Mouse (Mus musculus) adrenal gland, postnatal 36 days (tissue): ENCODE measurements around the gene Rgp1. TPM values are rescaled to one million over a fixed set of nuclear protein-coding genes. Genes with fewer than 3 reads are reported as not detected.

Experiments used
- DNase-seq, 2 experiments: peaks; one replicate each; pipeline ENCODE4 v3.0.0; 2021; ENCODE audit warnings: mixed read lengths in 1 of 2
- total RNA-seq, 2 experiments: library from RNA; stranded (reverse); gene quantifications; 2 replicates each; pipeline ENCODE4 v1.2.3; 2021

Rgp1 gene
- total RNA-seq, 2 experiments from 2014 or later = 40.5 to 53.3 TPM

DNA sequence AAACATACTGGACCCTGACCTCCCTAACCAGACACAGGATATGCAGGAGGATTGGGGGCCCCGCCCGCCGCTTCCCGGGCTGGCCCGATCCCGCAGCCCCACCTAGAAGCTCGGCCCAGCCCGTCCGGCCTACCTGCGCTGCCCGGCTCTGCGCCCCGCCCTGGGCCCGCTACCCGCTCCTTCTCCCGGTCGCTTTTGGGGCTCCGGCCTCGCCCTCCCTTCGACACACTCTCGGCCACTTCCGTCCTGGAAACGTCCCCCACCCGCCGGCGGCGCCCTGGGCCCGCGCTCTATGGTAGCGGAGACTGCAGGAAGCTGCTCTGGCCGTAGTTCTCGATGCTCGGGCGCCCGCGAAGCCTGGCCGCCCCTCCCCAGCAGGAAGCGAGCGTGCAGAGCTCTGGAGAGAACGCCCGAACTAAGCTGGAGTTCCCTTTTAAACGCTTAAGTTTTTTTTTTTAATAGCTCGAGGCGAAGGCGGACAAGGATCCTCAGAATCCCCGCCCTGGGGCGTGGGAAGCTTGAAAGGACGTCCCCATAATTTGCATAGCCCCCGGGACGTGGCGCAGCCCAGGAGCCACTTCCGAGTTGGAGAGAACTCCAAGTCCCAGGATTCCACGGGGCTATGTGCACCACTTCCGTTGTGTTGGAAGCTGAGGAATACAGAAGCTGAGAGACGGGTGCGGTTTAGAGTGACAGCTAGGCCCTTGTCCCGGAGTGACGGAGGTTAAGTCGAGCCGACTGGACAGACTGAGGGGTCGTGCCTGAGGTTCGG is 16.3 kb upstream of the Rgp1 start, which contains the start of the genes Creb3 and Tln1:
Gene Creb3, plus strand, starts transcription at position 336 of the 772 bp plus-strand sequence.
Gene Tln1, minus strand, starts transcription at position 695 of the 772 bp plus-strand sequence.
- peak; percentile 95 for DNase-seq

DNA sequence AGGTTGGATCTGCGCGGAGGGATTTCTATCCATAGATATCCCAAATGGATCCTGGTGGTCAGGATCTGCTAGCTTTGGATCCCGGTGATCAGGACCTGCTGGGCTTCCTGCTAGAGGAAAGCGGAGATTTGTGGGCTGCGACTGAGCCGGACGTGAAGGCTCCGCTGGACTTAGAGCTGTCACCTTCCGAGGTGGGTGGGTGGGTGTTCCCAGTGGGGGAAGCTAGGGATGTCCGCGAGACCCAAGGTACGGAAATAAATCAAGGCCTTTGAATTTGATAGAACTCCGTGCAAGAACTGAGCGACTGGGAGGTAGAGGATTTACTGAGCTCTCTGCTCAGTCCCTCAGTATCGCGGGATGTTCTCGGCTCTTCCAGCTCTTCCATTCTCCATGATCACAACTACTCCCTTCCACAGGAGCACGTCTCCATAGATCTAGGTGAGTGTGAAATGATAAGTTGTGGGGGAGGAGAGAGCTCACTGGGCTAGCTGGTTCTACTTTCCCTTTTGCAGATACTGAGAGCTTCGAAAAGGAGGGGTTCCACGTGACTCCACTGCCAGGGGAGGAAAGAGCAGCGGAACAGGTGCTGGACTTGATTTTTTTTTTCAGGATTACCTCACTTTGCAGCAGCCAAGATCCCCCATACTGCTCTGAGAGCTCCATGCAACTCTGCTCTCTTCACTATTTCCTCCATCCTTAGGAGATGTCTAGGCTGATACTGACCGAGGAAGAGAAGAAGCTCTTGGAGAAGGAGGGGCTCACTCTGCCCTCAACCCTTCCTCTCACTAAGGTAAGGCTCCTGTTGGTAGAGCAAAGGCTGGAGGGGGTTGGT is 15.5 kb upstream of the Rgp1 start:
- no peak for DNase-seq

DNA sequence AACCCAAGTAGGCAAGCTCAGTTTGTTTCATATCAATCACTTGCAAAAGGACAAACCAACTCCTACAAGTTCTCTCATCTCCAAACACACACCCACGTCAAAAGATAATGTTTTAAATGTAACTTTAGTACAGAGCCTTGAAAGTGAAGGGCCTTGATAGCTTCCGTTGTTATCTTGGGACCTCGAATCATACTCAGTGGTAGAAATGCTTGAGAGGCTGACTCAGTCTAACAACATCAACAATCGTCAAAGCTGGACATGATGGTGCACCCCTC is 15.0 kb upstream of the Rgp1 start:
- no peak for DNase-seq

DNA sequence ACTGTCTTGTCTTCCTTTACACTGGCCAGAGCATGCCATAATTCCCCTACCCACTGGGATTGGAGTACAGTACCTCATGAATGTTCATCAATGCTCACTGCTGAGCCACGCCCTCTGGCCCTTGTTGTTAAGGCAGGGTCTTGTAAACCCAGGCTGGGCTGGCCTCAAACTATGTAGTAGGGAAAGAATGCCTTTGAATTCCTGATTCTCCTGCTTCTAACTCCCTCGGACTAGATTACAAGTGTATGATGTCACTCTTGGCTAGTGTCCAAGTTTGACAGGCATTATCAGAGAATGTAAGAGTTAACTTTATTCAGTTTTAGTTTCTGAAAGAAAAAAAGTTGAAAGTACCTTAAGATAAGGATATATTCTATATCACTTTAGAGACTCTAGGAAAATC is 14.3 kb upstream of the Rgp1 start:
- DNase-seq = no peak

DNA sequence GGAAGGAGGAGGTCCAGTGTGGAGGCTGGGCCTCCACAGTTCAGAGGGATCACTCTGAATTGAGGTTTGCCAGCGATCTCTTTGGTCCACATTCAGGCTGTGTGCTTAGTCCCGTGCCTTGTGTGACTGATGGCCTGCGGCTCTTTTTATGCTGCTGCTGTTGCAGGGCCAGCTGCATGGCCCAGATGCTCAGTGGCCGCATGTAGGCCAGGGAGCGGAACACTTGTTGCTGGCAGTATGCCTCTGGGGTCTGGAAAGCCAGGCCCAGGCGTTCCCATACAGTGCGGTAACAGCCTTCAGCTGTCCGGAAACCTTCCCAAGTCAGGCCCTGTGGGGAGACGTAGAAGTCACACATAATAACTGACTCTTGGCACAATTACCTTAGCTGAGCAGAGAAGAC is 11.4 kb upstream of the Rgp1 start:
- DNase-seq = peak in 1 of 2 experiments; percentile 1

DNA sequence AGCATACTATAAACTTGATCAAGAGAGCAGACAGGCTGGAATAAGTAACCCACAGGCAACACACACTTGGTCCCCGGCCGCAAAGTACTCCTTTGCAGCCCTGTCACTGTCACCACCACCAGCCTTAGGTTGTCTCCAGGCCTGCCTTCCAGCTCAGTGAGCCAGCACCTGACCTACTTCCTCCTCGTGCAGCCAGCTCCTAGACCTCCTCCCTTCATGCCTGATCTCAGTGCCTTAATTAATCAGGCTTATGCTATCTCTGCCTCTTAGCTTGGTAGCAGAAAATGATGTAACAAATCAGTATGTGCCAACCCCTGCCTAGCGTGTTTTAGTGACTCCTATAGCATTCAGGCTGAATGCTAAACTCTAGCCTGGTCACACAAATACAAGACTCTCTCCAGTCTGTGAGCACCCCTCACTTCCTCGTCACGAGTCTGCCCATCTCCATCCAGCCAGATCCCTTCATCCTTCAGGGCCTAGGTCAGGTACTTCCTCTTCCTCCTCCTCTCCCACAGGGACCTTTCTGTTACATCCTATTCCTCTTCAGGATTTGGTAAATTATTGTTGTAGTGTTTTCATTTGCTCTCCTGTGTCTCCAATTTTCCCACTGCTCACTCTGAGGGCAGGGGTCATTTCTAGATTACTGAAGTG is 7.0 kb upstream of the Rgp1 start:
- no peak for DNase-seq

DNA sequence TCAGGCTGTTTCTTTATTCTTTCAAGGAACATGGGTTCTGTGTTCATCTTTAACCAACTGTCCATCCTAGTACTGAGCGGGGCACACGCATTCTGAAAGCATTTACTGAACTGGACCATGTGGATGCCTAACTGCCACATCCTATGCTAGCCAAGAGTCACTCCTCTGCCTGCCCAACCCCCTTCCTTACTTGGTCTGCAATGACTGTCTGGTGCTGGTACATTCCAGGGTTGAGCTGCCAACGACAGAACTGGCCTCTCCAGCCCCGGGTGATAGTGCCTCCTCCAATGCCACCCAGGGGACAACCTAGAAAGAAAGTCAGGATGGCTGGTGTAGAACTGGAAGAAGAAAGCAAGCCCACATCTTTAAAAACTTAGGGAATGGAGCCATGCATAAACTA is 5.0 kb upstream of the Rgp1 start:
- DNase-seq = no peak

DNA sequence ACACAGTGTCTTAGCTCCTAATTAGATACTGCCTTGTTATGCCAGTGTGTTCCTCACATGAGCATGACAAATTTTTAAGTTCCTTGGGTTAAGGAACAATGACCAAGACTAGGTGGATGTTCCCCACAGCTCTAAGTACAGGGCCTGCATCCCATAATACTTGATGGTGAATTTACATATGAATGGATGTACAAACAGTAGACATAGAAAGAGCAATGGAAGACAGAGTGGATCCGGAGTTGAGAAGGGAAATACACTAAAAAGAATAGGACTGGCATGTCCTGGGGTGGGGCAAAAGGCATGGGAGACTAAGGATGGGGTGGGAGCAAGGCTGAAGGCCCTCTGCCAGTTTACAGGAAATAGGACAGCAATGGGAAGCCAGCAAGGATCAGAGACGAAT is 3.2 kb upstream of the Rgp1 start:
- DNase-seq = no peak

DNA sequence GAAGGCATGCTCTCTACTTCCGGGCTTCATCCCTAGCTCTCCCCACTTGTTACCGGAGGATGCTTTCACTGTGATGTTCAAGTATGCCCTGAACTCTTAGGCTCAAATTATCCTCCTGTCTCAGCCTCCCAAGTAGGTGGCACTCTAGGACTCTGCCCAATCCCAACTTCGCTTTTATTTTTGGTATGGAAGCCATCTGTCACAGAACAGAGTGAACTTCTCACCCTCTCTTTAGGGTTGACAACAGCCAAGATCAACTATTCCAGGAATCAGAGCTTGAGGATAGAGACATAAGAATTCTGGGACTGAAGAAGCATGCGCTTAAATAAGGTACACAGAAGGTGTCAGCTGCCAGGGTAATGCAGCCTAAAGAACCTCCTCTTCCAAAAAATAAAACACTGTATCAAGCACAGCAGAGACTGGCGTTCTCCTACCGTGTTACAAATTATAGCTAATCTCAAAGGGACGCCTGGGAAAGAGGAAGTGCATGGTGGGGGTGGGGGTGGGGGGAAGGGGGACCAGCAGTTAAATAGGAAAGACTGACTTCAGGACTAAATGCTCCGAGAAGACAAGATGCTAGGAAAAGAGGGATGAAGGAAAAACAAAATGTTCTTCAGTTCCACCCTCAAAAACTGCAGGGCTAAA is 1.2 kb upstream of the Rgp1 start:
- DNase-seq = no peak

DNA sequence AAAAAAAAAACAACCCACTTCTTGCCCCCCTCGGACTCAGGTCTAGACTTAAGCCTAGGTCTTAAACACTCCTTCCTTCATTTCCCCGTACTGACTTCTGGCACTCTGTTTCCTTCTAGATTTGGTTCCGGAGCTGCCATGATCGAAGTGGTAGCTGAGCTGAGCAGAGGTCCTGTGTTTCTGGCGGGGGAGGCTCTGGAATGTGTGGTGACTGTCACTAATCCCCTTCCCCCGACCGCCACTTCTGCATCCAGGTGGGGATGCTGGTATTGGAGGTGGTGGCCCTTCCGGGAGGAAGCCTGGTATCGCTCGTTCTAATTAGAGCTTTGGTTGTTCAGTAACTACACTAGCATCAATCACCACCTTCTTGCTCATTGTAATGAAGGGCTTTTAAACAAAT is 741 bp downstream of the Rgp1 start:
- no peak for DNase-seq

DNA sequence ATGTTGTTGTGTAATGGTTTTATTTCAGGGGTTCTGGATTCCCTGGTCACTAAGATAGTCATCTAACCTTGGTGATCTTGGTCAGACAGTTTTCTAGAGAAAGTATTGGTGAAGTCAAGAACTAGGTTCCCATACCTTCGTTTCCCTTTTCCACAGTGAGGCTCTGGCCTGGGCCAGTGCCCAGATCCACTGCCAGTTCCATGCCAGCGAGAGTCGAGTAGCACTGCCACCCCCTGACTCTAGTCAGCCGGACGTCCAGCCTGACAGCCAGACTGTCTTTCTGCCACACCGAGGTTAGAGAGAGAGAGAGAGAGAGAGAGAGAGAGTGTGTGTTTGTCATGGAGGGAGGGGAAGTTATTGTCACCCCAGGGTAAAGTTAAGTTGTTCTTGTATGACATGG is 1.2 kb downstream of the Rgp1 start:
- no peak for DNase-seq

DNA sequence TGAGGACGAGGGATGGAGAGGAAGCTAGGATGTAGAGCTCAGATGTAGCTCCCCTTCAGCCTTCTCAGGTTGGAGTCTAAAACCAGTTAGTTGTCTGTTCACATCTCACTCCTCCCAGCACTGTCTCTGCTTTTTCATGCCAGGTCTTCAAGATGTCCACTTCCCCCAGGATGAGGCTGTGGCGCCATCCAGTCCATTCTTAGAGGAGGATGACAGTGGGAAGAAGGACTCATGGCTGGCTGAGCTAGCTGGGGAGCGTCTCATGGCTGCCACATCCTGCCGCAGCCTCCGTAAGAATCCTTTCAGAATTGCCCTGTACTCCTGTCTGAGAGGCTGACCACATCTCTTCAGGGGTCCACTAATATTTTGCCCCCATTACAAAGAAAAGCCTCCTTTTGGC is 2.2 kb downstream of the Rgp1 start:
- no peak for DNase-seq

DNA sequence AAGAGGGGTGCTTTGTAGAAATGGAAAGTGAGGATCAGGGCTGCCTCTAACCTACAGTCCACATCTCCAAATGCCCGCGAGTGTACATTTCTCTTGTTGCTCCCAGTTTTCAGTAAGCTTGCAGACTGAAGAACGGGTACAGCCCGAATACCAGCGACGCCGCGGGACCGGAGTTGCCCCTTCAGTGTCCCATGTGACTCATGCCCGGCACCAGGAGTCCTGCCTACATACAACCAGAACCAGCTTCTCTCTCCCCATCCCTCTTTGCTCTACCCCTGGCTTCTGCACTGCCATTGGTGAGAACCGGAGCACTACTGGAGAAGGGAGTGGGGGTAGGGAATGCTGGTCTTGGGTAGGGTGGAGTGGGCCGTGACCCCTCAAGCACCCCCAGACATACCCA is 2.9 kb downstream of the Rgp1 start:
- DNase-seq = no peak

DNA sequence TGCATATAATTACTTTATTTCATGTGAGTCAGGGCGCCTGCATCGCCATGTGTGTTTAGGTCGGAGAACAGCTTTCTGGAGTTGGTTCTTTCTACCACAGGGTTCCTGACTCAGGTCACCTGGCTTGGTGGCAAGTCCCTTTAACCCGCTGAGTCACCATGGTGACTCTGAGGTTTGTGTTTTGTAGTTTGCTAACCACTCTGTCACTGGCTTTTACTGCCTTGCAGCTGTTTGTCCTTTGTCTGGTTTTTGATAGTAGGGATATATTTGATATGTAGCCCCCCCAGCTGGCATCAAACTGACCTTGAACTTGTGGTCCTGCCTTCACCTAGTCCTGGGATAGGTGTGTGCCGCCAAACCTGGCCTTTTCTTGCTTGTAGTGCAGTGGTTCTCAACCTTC is 3.7 kb downstream of the Rgp1 start:
- DNase-seq = no peak

DNA sequence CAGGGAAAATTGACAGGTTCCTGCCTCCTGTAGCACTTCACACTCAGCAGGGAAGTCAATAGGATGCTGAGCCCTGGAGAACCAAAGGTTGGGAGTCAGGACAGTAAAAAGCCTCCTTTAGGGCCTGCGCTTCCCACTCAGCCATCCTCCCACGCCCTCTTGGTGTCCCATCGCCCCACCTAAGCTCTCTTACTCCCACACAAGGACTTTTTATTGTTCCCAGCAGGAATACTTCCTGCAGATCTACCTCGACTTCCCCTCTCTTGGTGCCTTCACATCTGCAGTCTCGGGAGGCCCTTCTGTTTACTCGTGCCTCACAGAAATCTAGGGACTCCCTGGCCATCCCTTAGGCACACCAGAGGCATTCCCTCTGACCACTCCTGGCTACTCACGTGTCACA is 4.9 kb downstream of the Rgp1 start:
- DNase-seq = no peak

DNA sequence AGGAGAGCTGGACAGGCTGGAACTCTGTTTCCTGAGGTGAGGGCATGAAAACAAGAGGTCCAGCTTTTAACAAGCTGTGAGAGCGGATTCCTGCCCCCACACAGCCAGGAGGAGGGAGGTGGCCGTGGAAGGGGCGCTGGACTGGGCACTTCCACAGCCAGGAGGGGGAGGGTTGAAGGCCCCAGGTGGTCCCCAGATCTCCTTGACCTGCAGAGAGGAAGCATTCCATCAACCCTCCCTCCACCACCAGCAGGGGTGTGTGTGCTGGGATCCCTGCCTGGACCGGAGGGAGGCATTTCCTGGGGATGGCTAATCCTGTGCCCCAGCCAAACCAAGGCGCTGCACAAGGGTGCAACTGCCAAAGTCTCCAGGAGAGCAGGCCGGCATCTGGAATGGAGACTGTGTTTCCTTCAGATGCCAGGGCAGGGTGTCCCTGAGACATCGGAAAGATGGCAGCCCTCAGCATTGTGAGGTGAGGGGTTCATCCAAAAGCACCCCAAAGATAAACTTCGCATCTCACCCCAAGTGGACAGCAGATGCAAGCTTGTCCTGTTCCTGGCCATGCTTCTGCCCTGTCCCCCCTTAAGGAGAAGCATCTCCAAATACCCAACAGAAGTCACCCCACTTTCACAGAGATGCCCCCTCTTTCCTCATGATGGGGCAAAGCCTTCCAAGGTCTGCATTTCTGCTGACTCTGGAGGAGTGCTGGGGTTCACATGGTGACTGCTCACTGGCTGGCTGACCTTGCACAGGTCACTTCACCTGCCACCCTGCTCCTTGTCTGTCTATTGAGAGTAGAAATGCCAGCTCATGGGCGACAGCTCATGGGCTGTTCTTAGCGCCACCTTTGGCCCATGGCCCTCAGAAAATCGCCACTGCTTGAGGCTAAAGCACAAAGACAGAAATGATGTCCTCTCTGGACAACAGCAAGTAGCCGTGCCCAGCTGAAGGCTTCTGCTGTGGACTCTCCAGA is 6.2 kb downstream of the Rgp1 start, which contains the start of gene Msmp:
Gene Msmp, minus strand, starts transcription at position 51 of the 973 bp plus-strand sequence.
- peak; percentile 56 to 63 for DNase-seq

DNA sequence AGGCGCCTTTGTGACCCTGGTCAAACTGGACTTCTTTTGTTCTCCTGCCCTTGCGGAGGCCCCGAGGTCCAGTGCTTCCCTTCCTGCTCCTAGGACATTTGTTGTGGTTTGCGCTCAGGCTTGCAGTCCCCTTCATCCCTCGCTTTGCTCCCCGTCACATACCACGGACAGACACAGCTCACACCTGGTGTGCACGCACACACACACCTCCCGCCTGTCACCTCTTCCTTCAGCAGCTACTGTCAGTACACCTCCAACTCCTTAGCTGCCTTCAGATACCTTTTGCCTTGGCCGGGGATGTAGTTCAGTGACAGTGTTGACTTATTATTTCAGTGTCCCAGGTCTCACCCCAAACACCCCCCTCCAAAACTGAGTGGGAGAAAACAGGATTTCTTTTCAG is 7.2 kb downstream of the Rgp1 start:
- no peak for DNase-seq

DNA sequence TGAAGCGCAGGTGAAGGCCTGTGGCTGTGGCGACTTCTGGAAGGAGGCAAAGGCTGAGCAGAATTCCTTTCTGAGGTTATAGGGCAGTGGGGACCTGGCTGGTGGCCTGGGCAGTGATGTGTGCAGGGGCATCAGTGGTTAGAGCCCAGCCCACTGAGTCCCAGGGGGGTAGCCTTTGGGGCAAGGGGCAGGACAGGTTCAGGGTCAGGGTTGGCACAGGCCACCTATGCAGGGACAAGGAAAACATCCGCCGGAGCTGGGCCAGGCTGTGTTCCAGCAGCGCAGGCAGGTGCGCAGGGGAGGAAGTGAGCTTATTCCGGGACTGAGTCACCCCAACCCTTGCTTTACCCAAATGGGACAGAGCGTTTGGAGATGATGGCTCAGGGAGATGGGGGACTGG is 7.9 kb downstream of the Rgp1 start:
- peak; percentile 59 to 63 for DNase-seq

DNA sequence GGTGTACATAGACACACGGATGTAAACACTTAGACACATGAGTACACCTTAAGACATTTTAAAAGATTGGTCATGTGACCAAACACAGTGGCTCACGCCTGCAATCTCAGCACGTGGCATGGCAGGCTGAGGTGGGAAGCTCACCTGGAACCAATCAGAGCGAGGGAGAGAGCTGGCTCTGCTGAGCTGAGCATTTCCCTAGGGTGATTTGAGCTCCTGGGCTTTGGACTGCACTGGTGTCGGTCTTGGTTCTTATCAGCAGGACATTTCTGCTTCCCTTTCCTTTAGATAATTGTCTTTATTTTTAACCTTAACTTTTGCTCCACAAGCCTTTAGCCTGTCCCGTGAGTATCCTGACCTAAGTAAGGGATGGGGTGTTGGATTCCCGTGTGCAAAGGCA is 9.2 kb downstream of the Rgp1 start:
- DNase-seq = no peak

DNA sequence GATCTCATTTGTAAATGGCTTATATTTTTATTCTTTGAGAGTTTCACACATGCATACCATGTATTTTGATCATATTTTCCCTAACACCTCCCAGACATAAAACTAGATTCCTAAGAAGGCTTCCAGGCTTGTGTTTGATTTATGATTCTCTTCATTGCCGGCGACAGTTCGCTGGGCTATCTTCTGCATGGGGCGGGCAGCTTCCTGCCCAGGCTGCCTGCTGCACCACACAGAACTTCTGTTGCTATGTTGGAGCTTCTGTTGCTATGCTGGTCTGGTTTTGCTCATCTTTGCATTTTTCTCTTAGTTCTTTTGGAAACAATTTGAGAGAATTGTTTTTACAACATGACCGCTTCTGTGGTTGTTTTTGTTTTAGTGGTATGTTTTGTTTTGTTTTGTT is 13.0 kb downstream of the Rgp1 start:
- DNase-seq = no peak

DNA sequence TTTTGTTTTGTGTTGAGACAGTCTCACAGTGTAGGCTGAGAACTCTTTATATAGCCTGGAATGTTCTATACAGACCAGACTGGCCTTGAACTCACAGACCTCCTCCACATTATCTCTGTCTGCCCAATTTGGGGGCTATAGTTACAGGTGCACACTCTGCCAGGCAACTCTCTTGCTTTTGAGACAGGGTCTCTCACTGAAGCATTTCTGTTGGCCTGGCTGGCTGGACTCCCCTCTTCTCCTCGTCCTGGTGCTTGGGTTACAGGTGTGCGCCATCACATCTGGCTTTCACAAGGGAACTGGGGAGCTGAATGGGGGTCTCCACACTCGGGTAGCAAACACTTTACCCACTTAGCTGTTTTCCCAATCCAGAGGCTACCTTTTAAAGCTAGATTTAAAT is 13.4 kb downstream of the Rgp1 start:
- DNase-seq = no peak
